Mouse (Mus musculus) cerebellum, adult 9-10 months (tissue): ENCODE measurements at regions not wholly inside any gene's neighbourhood (a gene's known extent, or its start where the extent isn't known, plus 50 kb on each side); places are given as distances from the start of the nearest gene placed in this dataset.

ENCODE experiments used
- DNase-seq: peaks from one replicate; pipeline ENCODE4 v3.0.0; 2022

DNA sequence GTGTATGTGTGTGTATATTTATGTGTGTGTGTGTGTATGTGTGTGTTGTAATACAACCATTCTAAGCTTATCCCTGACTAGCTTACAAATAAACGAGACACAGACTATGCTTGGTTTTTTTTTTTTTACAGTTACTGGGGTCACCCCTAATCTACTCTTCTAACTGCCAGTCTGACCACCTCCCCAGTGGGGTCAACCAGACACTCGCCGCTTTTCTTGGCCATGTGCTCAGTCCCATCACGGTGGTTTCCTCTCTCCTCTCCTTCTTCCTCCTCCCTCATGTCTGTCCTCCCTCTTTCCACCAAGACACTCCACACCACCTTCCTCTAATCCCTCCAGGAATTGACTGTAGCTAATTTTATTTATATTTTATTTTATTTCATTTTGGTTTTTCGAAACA lies 155.0 kb upstream of the Jmjd1c start:
- DNase-seq, result no peak

DNA sequence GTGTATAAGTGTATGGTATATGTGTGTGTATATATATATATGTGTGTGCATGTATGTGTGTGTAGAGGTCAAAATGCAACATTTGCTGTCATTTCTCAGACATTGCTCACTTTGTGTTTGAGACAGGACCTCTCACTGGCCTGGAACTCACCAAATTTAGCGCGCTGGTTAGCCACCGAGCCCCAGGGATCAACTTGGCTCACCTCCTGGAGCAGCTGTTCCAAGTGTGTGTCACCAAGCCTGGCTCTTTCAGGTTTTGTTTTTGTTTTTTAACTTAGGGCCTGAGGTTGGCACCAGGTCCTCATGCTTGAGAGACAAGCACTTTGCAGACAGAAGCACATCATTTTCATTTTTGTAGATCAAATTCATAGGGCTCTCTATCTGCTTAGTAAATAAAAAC lies 154.0 kb upstream of the Jmjd1c start:
- DNase-seq, result no peak

DNA sequence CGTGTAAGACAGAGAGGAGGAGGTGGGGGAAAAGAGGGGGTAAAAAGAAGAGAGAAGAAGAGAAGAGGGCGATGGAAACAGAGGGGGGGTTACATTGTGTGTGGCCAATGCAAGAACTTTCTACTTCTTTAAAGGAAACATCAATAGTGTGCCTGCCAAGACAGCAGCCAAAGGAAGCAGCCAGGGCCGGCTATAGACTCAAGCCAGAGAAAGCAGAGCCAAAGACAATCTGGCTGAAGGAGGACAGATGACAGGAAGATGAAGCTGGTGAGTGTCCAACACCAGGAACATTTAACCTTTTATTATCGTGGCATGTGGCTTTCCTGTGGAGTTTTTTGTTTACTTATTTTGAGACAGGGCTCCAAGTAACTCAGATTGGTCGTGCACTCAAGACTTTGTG lies 152.1 kb upstream of the Jmjd1c start:
- peak; percentile 58 for DNase-seq

DNA sequence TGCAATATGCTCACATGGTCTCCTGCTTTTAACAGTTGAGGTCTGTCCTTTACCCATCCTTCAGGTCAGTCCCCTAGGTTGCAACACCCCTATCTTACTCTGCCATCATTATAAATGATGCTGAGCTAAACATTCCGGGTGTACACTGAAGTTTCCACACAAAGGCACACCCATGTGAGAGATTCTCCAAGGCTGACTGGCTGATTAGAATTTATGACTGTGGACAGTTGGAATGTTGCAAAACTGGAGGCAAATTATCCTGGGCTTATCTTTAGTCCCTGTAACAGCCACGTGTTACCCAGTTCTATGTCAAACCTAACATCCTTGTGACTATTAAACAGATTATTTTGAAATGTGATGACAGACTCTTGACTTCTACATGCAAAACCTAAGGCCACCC lies 149.8 kb upstream of the Jmjd1c start:
- no peak for DNase-seq

DNA sequence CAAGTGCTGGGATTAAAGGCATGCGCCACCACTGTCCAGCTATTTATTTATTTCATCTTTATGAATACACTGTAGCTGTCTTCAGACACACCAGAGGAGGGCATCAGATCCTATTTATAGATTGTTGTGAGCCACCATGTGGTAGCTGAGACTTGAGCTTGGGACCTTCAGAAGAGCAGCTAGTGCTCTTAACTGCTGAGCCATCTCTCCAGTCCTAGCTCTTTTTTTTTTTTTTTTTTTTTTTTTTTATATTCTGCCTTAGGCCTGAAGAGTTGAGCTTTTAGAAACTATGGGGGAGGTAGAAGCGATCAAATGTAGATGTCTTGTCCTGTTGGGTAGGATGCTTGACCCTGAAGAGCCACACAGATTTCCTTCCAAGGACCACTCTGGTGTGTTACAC lies 147.6 kb upstream of the Jmjd1c start:
- DNase-seq, result no peak

DNA sequence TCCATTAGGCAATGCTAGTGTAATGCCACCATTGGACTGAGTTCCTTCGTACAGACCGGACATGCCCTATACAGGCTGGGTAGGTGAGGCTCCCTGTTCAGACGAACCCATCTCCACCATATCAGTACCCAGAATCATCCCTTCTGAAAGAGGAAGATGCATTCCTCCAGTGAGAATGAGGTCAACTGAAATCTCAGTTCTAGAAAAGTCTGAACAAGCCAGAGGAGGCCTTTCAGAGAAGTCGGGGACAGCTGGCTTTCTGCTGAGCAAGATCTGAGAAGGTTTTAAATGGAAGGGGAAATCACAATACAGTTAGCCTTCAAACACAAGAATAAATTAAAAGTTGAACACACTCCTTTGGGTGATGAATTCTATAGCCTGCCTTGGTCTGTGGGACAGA lies 145.5 kb upstream of the Jmjd1c start:
- no peak for DNase-seq

DNA sequence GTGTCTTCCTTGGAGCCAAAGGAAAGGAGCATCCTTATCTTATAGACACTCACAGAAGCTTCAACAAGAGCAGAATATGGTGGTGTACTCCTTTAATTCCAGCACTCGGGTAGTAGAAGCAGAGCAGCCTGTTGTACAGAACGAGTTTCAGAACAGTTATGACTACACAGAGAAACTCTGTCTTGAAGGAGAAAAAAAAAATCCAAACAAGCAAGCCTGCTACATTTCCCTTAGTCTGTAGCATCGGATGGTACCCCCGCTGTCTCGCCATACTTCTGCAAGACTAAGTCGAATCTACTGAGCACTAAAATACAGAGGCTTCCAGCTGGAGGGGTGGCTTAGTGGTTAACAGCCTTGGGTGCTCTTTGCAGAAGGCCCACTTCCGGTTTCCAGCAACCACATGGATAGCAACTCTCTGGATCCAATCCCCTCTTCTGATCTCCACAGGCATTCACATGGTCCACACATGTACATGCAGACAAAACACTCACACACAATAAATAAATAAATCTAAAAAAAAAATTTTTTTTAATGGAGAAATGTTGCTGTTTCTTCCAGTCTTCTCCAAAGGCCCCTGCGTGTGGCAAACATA lies 144.6 kb upstream of the Jmjd1c start:
- no peak for DNase-seq

DNA sequence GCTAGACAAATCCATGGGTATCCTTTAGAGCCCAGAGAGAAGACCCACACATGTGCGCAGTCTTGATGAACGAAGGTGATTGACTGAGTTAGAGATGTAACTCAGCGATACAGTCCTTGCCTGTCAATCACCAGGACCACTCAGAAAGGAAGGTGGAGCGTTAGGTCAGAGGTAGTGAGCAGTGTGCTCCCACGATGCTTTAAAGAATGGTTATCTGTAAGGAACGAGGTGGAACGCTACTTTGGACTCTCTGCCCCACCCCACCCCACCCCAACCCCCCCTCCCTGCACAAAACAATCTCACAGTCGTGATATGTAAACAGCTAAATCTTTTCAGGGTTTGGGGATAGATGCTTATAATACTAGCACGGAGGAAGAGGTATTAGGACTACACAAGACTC lies 144.0 kb upstream of the Jmjd1c start:
- DNase-seq, result no peak

DNA sequence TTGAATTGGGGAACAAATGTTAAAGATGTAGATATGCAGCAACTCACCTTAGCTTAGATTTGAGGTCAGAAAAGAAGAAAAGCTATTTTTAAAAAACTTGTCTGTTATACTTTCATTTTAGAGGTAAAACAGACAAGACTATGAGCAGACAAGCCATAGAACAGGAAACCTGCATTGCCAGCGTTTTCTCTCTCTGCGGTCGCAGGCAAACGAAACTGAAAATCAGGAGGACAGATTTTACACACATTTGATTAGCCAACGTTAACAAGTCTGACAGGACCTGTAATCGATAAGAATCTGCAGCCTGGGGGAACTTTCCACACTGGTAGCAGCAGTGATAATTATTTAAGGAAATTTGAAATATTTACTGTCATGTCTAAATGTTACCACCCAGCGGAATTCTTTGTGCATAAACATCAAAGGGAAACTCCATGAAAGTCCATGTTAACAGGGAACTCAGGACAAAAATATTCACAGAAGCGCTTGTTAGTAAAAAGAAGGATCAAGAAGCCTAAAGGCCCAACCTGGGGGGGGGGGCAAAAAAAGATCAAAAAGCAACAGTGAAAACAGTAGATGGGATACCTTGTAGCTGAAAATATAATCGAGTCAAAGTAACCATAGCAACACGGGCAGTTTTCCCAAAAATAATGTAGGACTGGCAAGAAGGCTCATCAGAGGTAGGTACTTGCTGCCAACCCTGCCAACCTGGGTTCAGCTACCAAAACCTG lies 142.5 kb upstream of the Jmjd1c start:
- DNase-seq, result no peak

DNA sequence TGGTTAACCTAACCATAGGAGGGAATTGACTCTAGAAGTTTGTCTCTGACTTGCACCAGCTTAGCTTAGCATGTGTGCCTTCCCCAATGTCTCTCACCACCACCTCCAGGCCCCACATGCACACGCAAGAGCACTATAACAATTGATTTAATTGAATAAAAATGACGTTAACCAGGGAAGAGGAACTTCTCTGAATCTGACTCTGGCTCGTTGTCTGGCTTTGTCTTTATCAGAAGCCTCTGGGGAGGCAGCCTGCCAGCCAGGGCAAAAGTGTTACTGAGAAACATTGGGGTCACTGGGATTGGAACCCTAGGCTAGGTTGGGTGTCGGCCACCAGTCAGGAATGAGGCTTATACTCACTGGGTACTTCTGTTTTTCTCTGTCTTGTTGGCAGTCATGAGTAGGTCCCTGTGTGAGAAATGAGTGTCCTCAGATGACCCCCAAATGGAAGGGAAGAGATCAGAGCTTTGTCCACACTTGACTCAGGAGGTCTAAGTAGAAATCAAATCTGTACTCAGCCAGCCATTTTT lies 141.9 kb upstream of the Jmjd1c start:
- DNase-seq, result peak; percentile 15

DNA sequence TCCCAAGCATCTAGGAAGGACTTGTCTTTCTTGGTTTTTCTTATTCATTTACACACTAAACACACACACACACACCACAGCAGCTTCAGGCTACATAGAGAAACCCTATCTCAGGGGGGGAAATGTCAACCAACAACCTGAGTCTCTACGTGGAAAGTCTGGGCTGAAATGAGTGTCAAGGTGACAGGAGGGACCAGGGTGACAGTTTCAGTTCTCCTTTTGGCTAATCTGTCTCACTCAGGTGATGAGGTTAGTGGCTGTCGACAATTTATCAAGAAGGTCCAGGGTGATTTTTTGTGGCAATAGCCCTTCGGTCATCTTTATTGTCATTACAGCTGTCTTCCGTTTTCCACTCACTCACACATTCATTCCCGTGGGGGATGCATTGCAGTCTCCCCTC lies 140.5 kb upstream of the Jmjd1c start:
- DNase-seq, result no peak

DNA sequence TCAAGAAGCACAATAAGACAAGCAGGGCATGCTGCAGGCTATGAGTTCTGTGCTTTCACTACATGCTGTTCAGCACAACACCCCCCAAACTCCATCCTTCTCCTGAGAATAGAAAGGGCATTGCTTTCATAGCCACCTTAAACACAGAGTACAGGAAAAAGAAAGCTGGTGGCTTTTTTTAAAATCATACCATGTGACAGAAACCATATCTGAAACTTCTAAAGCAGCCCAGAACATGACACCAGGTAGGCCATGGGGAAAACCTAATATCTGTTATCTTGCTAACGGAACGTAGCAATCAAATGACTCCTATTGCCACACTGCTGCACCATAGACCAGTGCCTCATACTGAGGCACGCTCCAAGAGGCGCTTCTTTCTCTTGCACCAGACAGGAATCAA lies 139.3 kb upstream of the Jmjd1c start:
- DNase-seq, result no peak

DNA sequence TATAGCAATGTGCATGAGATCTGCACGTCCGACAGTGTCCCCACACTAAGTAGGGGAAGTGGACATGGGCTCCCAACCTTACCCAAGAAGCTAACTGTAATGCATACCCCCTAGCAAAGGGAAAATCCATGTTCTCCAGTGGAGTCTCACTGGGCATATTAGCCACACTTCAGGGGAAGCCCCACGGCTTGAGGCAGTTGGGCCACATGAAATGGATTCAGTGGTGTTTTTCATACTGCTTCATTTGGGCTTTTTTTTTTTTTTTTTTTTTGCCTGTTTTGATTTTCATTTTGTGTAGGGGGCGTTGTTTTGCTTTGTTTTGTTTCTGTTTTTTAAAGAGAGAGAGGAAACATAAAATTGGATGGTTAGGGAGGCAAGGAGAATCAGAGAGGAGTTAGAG lies 138.6 kb upstream of the Jmjd1c start:
- DNase-seq, result no peak
